Mouse (Mus musculus) stomach, embryonic 15.5 days (tissue): ENCODE measurements around the gene Usp26. TPM values are rescaled to one million over a fixed set of nuclear protein-coding genes. Genes with fewer than 3 reads are reported as not detected.

ENCODE experiments used
- ATAC-seq: fragments of 200-750 bp; cut with Nextera tagmentation; 2 replicates; pipeline ENCODE4 v1.8.0; 2017; ENCODE audit warnings: low read depth, moderate number of reproducible peaks, moderate TSS enrichment; ENCODE audit not compliant: insufficient read depth, low FRiP score
- H3K27ac ChIP-seq: fragments of 300-500 bp; sonication (generic); 2 replicates; pipeline ENCODE4 v1.5.1; 2015; ENCODE audit warnings: mild to moderate bottlenecking, inconsistent platforms
- H3K27me3 ChIP-seq: fragments of 300-500 bp; sonication (generic); replicated peaks from 2 replicates; pipeline ENCODE4 v1.6.1; 2015; ENCODE audit warnings: inconsistent platforms
- H3K36me3 ChIP-seq: fragments of 300-500 bp; sonication (generic); 2 replicates; pipeline ENCODE4 v1.6.1; 2015; ENCODE audit warnings: inconsistent platforms
- H3K4me1 ChIP-seq: fragments of 300-500 bp; sonication (generic); 2 replicates; pipeline ENCODE4 v1.6.1; 2015; ENCODE audit warnings: inconsistent platforms
- H3K4me2 ChIP-seq: fragments of 300-500 bp; sonication (generic); 2 replicates; pipeline ENCODE4 v1.6.1; 2015; ENCODE audit warnings: mild to moderate bottlenecking, inconsistent platforms
- H3K4me3 ChIP-seq: fragments of 300-500 bp; sonication (generic); replicated peaks from 2 replicates; pipeline ENCODE4 v1.5.1; 2015; ENCODE audit warnings: inconsistent platforms
- H3K9ac ChIP-seq: fragments of 300-500 bp; sonication (generic); 2 replicates; pipeline ENCODE4 v1.6.1; 2015; ENCODE audit warnings: inconsistent platforms
- H3K9me3 ChIP-seq: fragments of 300-500 bp; sonication (generic); 2 replicates; pipeline ENCODE4 v1.6.1; 2016; ENCODE audit warnings: inconsistent platforms
- WGBS: fragments of 180-500 bp; shearing (Covaris S2); methylation state at CpG from one replicate; pipeline ENCODE4 v1.1.7; 2015; 5-methylcytosine and 5-hydroxymethylcytosine counted together
- polyA plus RNA-seq: library from polyadenylated mRNA; unstranded; fragments of >200 nt; fragmentation: Nextera tagmentation; extraction: Ambion mirVana; gene quantifications from 2 replicates; pipeline ENCODE4 v1.2.1, GENCODE M21; 2015

The Usp26 gene
- not detected in 2 replicates for polyA plus RNA-seq

- Histone ChIP-seq H3K27ac (no peak within 1 kb of the TSS), H3K27me3 (no peaks in the 10 kb centered on the region), H3K4me2 (no peak within 1 kb of the TSS), H3K9ac (no peak within 1 kb of the TSS), H3K4me3 (no peak within 1 kb of the TSS), H3K36me3 (no peaks in the 10 kb centered on the region), H3K4me1 (no peaks in the 10 kb centered on the region), H3K9me3 (no peaks in the 10 kb centered on the region)
- no peak for ATAC-seq
- 93% methylated on average over 6 of the region's 6 CpGs for WGBS
These were observed at the start of gene Usp26 for GRCm38 (mm10) chrX:51801133-51801532. Usp26 (minus strand) TSS chrX:51801233.

- no peak for ATAC-seq
- H3K27ac ChIP-seq: no peak overlapping the region
- no peak overlapping the region for H3K9ac ChIP-seq
- H3K4me3 ChIP-seq: no peak overlapping the region
- no peak overlapping the region for H3K4me2 ChIP-seq
- H3K27me3 ChIP-seq: no peaks in the 10 kb centered on the region
- no peaks in the 10 kb centered on the region for H3K36me3 ChIP-seq
- H3K4me1 ChIP-seq: no peaks in the 10 kb centered on the region
- WGBS: 35% methylated on average over 3 of the region's 3 CpGs
- H3K9me3 ChIP-seq: no peaks in the 10 kb centered on the region
These were observed 13.6 kb upstream of the Usp26 start for GRCm38 (mm10) chrX:51814466-51815247.

GRCm38 (mm10) chrX:51767457-51767856 is 33.6 kb downstream of the Usp26 start:
- Histone ChIP-seq H3K27ac (no peak overlapping the region), H3K27me3 (no peaks in the 10 kb centered on the region), H3K4me2 (no peak overlapping the region), H3K4me3 (no peak overlapping the region), H3K9ac (no peak overlapping the region), H3K9me3 (no peaks in the 10 kb centered on the region), H3K4me1 (no peaks in the 10 kb centered on the region), H3K36me3 (no peaks in the 10 kb centered on the region)
- ATAC-seq: no peak
- 14% methylated on average over 1 of the region's 1 CpGs for WGBS

GRCm38 (mm10) chrX:51736450-51736849 is 64.6 kb downstream of the Usp26 start:
- H3K9me3 ChIP-seq: no peaks in the 10 kb centered on the region
- H3K27ac ChIP-seq: no peak overlapping the region
- H3K4me2 ChIP-seq: no peak overlapping the region
- no peaks in the 10 kb centered on the region for H3K36me3 ChIP-seq
- ATAC-seq: no peak
- no peaks in the 10 kb centered on the region for H3K4me1 ChIP-seq
- 60% methylated on average over 2 of the region's 2 CpGs for WGBS
- H3K9ac ChIP-seq: no peak overlapping the region
- no peak overlapping the region for H3K4me3 ChIP-seq
- no peaks in the 10 kb centered on the region for H3K27me3 ChIP-seq

- H3K27ac ChIP-seq: no peak overlapping the region
- no peak for ATAC-seq
- no peaks in the 10 kb centered on the region for H3K27me3 ChIP-seq
- 45% methylated on average over 8 of the region's 8 CpGs for WGBS
- H3K4me1 ChIP-seq: no peaks in the 10 kb centered on the region
- H3K4me3 ChIP-seq: no peak overlapping the region
- no peak overlapping the region for H3K4me2 ChIP-seq
- H3K9me3 ChIP-seq: no peaks in the 10 kb centered on the region
- H3K9ac ChIP-seq: no peak overlapping the region
- no peaks in the 10 kb centered on the region for H3K36me3 ChIP-seq
These were observed 86.8 kb downstream of the Usp26 start for GRCm38 (mm10) chrX:51714086-51714745.

- no peaks in the 10 kb centered on the region for H3K27me3 ChIP-seq
- H3K36me3 ChIP-seq: no peaks in the 10 kb centered on the region
- H3K4me1 ChIP-seq: no peaks in the 10 kb centered on the region
- ATAC-seq: no peak
- no peak overlapping the region for H3K9ac ChIP-seq
- H3K4me2 ChIP-seq: no peak overlapping the region
- no peak overlapping the region for H3K27ac ChIP-seq
- no peak overlapping the region for H3K4me3 ChIP-seq
- 59% methylated on average over 1 of the region's 1 CpGs for WGBS
- no peaks in the 10 kb centered on the region for H3K9me3 ChIP-seq
These were observed 88.0 kb downstream of the Usp26 start for GRCm38 (mm10) chrX:51712996-51713395.

Other genes with a start within 250 kb of the Usp26 start
- gene Hs6st2, start 119.4 kb downstream of the Usp26 start, polyA plus RNA-seq: 9.3 and 10.6 TPM in 2 replicates
- gene 1700080O16Rik, start 171.5 kb upstream of the Usp26 start, polyA plus RNA-seq: not detected in 2 replicates